Mouse (Mus musculus) layer of hippocampus, postnatal 36 days (tissue): ENCODE results near the gene Gm45062. TPM values are rescaled to one million over a fixed set of nuclear protein-coding genes. Genes with fewer than 3 reads are reported as not detected.
A peak's percentile ranks its signal among the peaks of the same experiment; 100 is the strongest.

Experiments used
- DNase-seq, 2 experiments: peaks; one replicate each; pipeline ENCODE4 v3.0.0; 2022
- total RNA-seq, 2 experiments: library from RNA; stranded (reverse); gene quantifications; 2 replicates each; pipeline ENCODE4 v1.2.3; 2021

Gene Gm45062
- total RNA-seq, 2 experiments from 2014 or later, result 2.2 TPM; not detected in 1

DNA sequence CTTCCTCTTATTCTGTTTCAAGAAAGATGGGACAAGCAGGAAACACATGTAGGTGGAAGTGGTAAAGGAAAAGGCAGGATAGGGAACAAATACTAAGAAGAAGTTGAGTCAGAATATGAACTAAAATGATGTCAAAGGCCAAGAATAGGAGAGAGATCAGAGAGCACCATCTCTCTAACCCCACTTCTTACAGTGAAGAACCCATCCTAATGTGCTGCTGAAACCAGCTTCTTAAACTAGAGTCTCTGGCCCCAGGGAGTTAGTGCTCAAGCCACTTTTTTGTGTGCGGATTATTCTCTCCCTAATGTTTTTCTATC is 160.9 kb downstream of the Gm45062 start:
- no peak for DNase-seq

DNA sequence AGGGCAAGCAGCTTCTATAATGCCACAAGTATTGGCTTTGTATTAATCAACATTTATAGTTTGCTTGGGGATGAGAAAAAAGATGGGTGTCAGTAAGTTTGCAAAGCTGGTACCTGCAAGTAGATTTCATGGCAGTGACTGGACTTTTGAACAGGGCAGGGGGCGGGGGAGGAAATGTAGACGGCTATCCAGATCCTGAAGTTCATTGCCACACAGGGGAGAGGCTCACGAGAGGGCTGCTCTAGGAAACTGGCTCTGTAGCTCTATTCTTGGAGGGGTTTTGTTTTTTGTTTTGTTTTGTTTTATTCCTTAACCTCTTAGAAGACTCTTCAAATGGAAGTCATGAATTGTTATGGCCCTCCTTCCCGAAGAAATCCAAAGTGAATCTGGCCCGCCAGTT is 162.2 kb downstream of the Gm45062 start:
- no peak for DNase-seq

DNA sequence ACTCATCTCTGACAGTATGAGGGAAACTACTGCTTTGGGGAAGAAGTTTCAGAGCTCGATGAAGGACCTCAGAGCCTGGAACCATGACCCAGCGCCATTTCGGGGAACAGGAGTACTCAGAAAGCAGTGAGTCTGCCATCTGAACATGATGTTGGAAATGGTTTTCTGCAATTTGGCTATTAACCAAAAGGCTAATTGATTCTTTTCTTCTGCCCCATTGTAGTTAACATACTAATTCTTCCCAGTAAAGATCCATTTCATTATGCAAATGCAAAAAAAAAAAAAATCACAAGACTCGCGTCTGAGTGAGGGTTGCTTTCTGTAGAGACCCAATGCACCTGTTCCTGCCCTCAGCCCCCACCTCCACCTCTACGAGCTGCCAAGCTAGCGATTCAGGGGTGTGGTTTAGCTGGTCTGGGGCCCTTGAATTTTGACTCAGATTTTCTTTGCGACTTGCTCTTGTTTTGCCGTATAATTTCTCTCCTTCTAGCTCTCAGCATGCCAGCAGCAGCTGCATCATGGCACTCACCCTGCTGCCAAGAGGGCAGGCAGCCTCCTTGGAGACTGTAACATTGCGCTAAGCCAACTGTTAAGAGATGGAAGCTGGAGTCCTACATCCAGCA is 162.8 kb downstream of the Gm45062 start:
- DNase-seq, result peak in 1 of 2 experiments; percentile 25

DNA sequence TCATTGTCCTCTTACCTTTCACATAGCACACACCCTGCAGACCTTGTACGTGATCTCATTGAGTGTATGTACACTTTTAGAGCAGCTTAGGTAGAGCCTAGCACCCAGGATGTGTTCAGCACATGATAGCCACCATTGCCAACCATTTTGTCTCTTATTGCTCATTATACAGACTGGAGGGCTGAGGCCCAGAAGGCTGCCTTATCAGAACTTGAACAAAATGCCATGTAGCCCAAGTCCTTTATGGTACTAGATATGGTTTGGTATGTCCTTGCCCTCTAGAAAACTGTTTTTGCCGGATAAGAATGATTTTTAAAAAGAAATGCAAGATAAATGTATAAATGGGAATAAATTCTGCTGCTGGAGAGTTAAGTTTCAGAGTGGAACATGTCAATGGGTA is 163.9 kb downstream of the Gm45062 start:
- no peak for DNase-seq

DNA sequence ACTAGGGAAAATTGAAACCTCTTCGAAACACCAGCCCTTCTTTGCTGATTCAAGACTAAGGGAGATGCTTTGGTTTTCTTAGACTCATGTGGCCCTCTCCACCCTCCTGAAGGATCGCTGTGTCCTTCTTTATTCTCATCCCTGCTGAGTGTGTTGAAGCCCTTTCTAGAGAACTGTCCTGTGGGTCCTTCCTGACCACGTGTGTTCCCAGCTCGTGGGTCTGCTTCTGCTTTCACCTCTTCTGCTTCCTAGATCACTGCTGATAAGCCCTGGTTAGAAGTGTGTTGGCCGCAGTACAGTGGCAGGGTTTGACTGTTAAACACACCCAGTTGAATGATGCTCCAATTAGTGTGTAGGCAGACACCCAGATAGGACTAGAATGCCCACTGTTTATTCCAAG is 168.4 kb downstream of the Gm45062 start:
- no peak for DNase-seq

DNA sequence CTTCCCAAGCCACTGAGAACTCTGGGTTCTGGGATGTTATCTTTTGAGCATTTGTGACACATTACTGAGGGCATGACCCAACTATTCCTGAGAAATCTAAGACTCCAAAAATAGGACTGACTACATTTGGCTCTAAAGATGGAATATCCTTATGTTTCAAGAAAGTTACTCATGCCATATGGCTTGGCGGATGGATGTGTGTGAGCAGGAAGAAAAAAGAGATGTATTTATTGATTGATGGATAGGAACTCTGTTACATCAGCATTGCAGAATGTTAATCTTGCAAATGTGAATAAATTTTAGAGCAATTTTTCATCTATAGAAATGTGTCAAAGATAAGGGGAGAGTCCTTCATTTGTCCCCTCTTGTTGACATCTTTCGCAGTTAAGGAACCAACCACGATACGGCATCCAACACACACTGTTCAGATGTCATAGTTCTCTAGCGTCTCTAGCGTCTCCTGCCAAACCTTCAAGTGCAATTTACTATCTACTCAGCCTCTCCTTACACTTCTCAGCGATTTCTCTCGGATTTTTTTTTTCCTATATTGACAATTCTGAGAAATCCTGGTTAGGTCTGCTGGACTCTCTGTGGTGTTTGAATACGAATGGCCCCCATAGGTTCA is 171.5 kb downstream of the Gm45062 start:
- DNase-seq, result no peak

DNA sequence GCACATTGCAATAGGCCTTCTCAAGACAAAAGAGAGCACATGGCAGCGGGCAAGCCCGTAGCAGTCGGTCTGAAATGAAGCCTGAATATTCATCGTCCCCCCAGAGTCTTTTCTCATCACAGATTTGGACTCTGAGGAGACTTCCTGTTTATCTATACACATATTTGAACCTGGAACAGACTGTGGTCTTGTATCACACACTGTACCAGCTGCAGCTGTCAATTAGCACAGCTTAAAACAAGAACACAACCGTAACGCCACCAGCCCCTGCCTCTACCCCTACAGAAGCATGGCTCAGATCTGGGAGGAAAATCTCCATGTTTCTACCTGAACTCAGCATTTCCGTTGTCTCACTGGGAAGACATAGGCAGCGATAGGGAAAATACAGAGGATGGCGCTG is 173.9 kb downstream of the Gm45062 start:
- DNase-seq, result no peak

DNA sequence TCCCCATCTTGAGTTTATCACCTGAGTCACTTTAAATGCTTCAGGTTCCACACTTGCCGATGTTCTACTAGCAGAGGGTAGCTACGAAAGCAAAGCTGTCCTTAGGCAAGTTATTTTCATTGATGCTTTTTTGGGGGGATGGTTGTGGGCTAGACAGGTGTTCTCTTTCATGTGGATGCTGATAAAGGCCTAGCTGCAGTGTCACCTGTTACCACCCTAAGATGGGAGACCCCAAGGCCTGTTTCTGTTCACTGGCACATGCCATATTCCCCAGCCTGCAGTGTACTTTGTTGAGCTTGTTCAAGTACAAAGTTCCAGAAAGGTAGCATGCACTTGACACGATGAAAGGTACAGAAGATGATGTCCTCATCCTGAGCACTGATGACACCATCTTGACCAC is 178.7 kb downstream of the Gm45062 start:
- no peak for DNase-seq

DNA sequence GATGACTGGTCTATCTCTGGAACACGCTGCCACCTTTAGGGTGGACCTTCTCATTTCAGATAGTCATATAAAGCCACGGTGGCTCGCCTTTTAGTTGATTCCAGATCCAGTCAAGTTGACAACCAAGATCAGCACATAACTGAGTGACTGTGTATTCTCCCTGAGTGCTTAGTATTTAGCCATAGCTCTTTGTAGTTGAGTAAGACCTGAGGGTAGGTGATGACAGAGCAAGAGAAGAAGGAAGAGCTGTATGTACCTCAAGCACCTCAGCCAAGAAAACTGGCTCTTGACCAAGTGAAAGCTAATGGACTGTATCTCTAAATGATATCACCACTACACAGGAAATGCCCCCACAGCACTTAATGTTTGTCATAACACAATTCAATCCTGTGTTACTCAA is 182.6 kb downstream of the Gm45062 start:
- no peak for DNase-seq

DNA sequence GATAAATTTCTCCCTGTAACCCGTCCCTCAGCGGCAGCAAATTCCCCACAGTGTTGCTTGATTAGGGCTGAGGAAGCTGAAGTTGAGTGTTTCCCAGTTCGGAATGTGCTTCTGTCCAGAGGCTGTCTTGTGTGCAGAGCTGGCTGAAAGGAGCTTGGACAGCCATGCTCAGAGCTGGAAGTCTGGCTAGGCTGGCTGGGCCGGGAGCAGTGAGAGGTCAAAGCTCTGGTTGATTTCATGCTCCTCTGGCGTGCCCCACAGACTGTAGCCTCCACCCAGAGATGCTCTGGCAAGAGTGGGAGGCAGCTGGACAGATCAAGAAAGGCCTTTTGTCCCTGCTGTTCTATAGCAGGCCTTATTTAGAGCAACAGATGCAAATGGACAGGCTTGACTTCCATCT is 187.5 kb downstream of the Gm45062 start:
- peak; percentile 32 to 34 for DNase-seq

DNA sequence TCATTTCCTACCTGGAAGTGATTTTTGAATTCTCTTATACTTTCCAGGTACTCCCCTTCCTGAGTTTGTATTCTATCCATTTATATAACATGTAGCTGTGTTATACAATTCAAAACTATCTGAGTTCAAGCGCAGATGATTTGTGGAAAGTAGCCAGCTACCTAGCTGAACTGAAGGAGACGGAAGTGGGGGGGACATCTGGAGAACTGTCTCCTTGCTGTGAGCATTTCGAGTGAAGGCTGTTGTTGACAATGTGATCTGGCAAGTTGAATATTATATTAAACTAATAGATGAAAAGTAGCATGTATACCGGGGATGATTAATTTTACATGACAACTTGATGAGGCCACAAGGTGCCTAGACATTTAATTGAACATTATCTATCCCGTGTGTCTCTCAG is 196.3 kb downstream of the Gm45062 start:
- DNase-seq, result no peak

DNA sequence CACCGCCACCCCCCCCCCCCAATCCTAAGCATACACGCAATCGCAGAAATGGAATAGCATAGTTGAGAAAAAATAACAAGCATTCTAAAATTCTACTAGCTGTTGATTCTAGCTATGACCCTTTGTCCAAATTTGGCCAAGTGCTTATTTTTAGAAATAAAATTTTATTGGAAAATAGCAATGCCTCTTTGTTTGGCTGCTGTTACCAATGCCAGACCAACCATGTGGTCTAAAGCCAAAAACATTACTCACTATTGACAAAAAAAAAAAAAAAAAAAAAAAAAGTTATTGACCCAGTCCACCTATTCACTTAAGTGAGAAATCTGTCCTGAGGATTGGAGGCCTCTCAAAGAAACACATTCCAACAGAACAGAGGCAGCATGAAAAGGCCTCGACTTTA is 199.3 kb downstream of the Gm45062 start:
- no peak for DNase-seq

DNA sequence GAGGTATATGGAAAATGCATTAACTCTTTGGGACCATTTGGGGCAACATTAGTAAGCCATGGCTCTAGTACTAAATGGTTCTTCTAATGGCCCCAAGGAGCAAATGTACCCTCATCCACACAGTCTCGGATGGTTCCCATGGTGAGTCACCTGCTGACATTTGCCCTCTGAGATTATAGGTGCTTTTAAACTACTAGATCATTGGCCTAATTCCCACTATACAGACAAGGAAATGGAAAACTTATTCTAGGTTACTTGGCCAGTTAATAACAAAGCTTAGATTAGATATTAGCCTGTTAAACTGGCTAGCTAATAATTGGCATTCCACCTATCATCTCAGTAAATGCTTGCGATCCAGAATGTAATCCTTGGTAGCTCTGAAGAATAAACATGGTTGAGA is 203.2 kb downstream of the Gm45062 start:
- DNase-seq, result no peak

DNA sequence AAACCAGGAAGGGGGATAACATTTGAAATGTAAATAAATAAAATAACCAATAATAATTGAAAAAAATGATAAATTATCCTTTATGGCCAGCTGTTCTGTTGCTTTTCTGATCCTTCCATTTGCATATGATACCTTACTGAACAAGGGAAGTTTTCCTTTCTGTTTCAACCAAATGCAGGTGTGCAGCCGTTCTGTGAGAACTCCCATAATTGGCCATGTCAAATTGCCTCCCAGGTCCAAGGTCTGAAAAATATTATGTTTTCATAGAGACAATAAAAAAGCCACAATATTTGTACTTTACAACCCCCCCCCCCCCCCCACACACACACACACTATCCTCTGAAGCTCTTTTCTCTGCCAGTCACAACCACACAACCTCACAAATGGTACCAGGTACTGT is 206.1 kb downstream of the Gm45062 start:
- no peak for DNase-seq

DNA sequence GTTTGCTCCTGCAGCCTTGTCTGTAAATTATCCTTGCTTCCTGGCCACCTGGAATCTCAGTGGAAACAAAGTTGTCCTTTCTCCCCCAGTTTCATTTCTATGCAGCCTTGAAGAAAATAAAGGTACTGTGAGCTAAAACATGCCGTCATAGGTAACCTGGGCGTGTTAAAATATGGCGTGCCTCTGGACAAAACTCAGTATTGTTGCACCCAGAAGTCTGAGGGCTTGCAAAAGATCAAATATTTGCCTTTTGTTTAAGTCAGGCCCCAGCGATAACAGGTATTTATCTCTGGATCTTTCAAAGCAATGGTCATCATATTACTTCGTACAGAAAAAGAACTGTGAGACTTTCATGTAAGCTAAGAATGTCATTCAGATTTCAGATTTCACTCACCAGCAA is 206.7 kb downstream of the Gm45062 start:
- DNase-seq, result no peak

DNA sequence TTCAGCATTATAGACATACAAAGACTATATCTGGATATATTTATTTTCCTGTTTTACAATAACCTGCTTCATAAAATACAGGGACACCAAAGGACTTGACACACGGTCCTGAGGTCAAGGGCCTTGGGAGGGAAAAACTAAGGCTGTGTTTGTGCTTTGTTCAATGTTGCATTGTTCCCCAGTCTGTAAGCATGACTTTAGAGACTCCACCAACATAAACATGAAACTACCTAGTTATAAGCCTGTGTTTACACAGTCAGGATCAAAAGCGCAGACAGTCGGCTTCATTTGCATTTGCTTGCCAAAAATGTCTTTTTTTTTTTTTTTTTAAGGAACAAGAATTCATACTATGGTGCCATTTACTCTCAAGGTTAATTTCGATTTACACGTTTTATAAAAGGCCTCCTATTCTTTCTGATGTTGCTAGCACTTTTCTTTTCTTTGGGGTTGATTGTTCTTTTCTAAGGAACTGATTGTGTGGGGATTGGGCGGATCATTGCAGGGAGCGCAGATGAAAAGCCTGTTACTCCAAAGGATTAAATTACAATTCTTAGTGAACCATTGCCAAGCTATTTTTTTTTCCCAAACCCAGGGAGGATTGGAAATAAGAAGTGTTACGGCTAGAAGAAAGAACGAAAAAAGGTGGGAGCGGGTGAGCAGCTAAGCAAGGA is 208.6 kb downstream of the Gm45062 start:
- DNase-seq, result no peak

DNA sequence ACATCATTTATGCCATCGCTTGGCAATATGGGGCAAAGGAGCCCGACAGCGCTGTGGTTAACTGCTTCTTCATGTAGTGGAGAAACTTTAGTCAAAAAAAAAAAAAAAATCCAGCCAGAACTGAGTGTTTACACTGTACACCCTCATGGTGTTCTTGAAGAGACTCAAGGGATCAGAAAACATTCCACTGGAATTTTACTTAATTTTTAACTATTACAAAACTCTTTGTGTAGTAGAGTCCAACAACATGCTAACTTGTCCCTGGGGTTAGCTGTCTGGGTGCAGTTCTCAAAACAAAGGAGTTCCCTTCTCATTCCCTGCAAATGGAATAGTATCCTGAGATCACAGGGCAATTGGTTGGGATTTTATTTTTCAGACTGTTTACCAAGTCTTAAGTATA is 210.7 kb downstream of the Gm45062 start:
- DNase-seq, result no peak

DNA sequence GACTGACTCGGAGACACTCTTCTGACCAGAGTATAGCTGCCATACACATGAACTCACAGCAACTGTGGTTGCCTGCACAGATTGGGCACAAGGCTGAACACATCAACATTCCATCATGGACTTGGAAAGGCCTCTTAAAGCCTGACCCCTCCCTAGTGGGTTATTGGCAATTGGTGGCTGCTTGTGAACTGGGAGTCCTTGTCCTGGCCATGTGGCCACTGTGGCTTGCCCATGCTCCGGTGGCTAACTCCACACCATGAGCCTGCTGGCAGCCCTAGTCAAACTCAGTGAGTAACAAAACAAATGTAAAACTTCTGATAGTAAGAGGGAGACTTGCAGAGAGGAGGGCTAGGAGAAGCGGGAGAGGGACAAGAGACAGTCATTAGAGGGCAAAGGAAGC is 212.9 kb downstream of the Gm45062 start:
- no peak for DNase-seq

DNA sequence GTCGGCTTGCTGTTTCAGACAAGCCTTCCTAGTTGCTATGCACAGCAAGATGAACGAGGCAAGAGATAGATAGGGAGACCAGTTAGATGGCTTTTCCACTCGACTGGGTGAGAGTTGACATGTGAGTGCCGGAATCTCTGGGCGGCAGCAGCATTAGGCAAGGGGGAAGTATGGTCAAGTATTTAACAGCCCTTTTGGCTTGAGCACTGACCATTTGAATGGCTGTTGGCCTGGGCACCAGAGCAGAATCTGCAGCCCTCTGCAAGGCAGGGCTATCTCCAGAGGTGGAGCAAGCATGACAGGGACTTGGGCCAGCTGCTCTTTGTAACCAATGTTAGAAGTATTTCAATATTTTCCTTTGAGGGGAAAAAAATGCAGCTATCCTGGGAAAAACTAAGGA is 213.7 kb downstream of the Gm45062 start:
- DNase-seq, result no peak

DNA sequence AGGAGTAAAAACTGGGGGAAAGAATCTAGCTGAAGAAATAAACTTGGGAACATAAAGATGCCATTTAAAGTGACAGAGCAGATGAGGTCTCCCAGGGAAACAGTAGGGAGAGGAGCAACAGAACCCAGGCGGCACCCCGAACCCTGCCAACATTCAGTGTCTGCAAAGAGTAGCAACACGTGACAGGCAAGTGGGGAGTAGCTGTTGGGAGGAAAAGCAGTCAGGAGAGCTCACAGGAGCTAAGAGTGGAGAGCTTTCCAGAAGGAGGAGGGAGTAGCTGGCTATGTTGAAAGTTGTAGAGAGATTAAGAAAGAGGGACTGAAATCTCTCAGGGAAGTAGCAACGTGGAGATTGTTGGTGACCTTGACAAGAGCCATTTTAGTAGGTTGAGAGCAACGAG is 214.2 kb downstream of the Gm45062 start:
- DNase-seq, result peak in 1 of 2 experiments; percentile 4

DNA sequence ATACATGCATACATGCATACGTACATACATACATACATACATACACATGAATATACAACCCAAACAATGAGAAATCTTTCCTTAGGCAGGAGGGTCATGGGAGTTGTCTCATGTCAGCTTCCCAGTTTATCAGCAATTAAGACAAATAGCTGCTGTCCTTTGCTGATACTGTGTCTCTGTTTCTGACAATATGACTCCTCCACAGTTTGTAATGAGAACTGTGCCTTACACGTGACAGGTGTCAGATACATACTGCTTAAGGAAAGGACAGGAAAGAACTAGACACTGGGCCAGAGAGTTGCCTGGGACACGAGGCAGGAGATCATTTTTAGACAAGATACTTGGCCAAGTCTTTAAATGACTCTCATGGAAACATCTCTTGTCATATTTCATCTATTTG is 215.1 kb downstream of the Gm45062 start:
- DNase-seq, result no peak

DNA sequence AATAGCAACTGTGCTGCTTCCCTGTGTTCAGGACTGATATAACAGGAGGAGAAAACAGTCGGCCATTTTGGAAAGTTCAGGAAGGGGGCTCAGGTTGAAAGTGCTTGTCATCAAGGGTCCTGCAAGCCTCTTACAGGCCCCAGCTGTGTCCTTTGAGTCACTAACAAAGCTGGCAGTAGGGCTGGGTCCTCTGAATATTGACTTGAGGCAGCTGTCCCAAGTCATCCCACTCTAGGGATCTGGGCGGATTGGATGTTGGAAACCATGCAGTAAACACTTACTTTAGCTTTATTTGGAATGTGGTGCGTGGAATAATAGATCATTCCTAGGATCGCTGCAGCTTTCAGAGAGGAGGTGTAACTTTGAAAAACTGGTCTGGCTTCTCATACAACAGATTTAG is 215.6 kb downstream of the Gm45062 start:
- DNase-seq, result no peak

DNA sequence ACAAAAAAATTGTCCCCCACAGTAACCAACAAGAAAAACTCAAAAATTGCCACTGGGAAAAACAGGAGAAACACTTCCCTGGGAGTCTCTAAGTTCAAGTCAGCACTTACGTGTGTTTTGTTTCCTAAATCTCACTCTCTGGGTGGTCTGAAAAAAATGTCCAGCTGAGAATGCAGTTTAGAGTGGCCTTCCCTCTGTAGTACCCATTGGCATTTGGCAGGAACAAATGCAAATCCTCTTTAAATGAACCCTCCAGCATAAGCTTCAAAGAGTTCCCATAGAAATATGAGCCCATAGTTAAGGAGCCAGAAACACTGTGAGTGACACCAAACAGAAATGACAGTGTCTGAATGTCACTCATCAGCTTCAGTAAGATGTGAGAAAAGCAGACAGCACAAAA is 219.9 kb downstream of the Gm45062 start:
- DNase-seq, result no peak
